Mouse (Mus musculus): ENCODE results near the gene Ermp1. TPM values are rescaled to one million over a fixed set of nuclear protein-coding genes. Genes with fewer than 3 reads are reported as not detected.

The Ermp1 gene
- polyA plus RNA-seq, 1 experiment from 2014 or later: 7.5 TPM

GRCm38 (mm10) chr19:29641055-29641454 lies 7.2 kb downstream of the Ermp1 start:
- Histone ChIP-seq H3K9ac (ENCODE audit: low read depth, low read length) (no peak overlapping the region), H3K4me1 (ENCODE audit: control insufficient read depth, insufficient read depth, low read length) (peaks cover 9% of the 10 kb centered on the region), H3K27me3 (replicated peaks; ENCODE audit: control insufficient read depth, insufficient read depth, low read length) (no peaks in the 10 kb centered on the region), H3K4me2 (ENCODE audit: low read depth, low read length) (peak overlapping the region; percentile 26), H3K27ac (ENCODE audit: low read length) (0 out of 2 replicates have a peak overlapping the region, but pooled peaks have one; percentile 3), H3K36me3 (ENCODE audit: control insufficient read depth, insufficient read depth, low read length) (peaks cover 4% of the 10 kb centered on the region; the same call in 1 of the 2 replicates), H3K9me3 (ENCODE audit: control insufficient read depth, low read length) (no peaks in the 10 kb centered on the region), H3K4me3 (ENCODE audit: low read length) (no peak overlapping the region)
- 25% methylated on average over 9 of the region's 9 CpGs for WGBS
- ATAC-seq: peak; percentile 87

GRCm38 (mm10) chr19:29612102-29612501 lies 36.1 kb downstream of the Ermp1 start:
- 84% methylated on average over 2 of the region's 2 CpGs for WGBS
- H3K36me3 ChIP-seq (ENCODE audit: control insufficient read depth, insufficient read depth, low read length): 0 out of 2 replicates have a peak, but pooled peaks cover 4% of the 10 kb centered on the region
- no peaks in the 10 kb centered on the region for H3K9me3 ChIP-seq (ENCODE audit: control insufficient read depth, low read length)
- H3K4me2 ChIP-seq (ENCODE audit: low read depth, low read length): no peak overlapping the region
- H3K4me1 ChIP-seq (ENCODE audit: control insufficient read depth, insufficient read depth, low read length): no peaks in the 10 kb centered on the region
- no peaks in the 10 kb centered on the region for H3K27me3 ChIP-seq (replicated peaks; ENCODE audit: control insufficient read depth, insufficient read depth, low read length)
- no peak overlapping the region for H3K27ac ChIP-seq (ENCODE audit: low read length)
- ATAC-seq: no peak
- no peak overlapping the region for H3K9ac ChIP-seq (ENCODE audit: low read depth, low read length)
- no peak overlapping the region for H3K4me3 ChIP-seq (ENCODE audit: low read length)

- no peaks in the 10 kb centered on the region for H3K27me3 ChIP-seq (replicated peaks; ENCODE audit: control insufficient read depth, insufficient read depth, low read length)
- 0 out of 2 replicates have a peak overlapping the region, but pooled peaks have one; percentile 17 for H3K27ac ChIP-seq (ENCODE audit: low read length)
- H3K4me1 ChIP-seq (ENCODE audit: control insufficient read depth, insufficient read depth, low read length): no peaks in the 10 kb centered on the region
- H3K4me2 ChIP-seq (ENCODE audit: low read depth, low read length): no peak overlapping the region
- H3K9ac ChIP-seq (ENCODE audit: low read depth, low read length): no peak overlapping the region
- 0 out of 2 replicates have a peak, but pooled peaks cover 4% of the 10 kb centered on the region for H3K36me3 ChIP-seq (ENCODE audit: control insufficient read depth, insufficient read depth, low read length)
- WGBS: 80% methylated on average over 10 of the region's 10 CpGs
- ATAC-seq: peak; percentile 91
- H3K9me3 ChIP-seq (ENCODE audit: control insufficient read depth, low read length): no peaks in the 10 kb centered on the region
- no peak overlapping the region for H3K4me3 ChIP-seq (ENCODE audit: low read length)
Observed at GRCm38 (mm10) chr19:29610907-29611306, 37.3 kb downstream of the Ermp1 start.

GRCm38 (mm10) chr19:29608212-29608611 lies 40.0 kb downstream of the Ermp1 start:
- Histone ChIP-seq H3K4me3 (ENCODE audit: low read length) (no peak overlapping the region), H3K9me3 (ENCODE audit: control insufficient read depth, low read length) (no peaks in the 10 kb centered on the region), H3K27ac (ENCODE audit: low read length) (no peak overlapping the region), H3K27me3 (replicated peaks; ENCODE audit: control insufficient read depth, insufficient read depth, low read length) (no peaks in the 10 kb centered on the region), H3K4me2 (ENCODE audit: low read depth, low read length) (no peak overlapping the region), H3K4me1 (ENCODE audit: control insufficient read depth, insufficient read depth, low read length) (no peaks in the 10 kb centered on the region), H3K9ac (ENCODE audit: low read depth, low read length) (no peak overlapping the region), H3K36me3 (ENCODE audit: control insufficient read depth, insufficient read depth, low read length) (0 out of 2 replicates have a peak, but pooled peaks cover 9% of the 10 kb centered on the region)
- no peak for ATAC-seq
- WGBS: 56% methylated on average over 4 of the region's 4 CpGs

GRCm38 (mm10) chr19:29607521-29607920 lies 40.7 kb downstream of the Ermp1 start:
- no peaks in the 10 kb centered on the region for H3K4me1 ChIP-seq (ENCODE audit: control insufficient read depth, insufficient read depth, low read length)
- no peak overlapping the region for H3K9ac ChIP-seq (ENCODE audit: low read depth, low read length)
- H3K9me3 ChIP-seq (ENCODE audit: control insufficient read depth, low read length): no peaks in the 10 kb centered on the region
- no peak overlapping the region for H3K4me2 ChIP-seq (ENCODE audit: low read depth, low read length)
- H3K27ac ChIP-seq (ENCODE audit: low read length): no peak overlapping the region
- 91% methylated on average over 4 of the region's 4 CpGs for WGBS
- ATAC-seq: no peak
- H3K4me3 ChIP-seq (ENCODE audit: low read length): no peak overlapping the region
- H3K36me3 ChIP-seq (ENCODE audit: control insufficient read depth, insufficient read depth, low read length): 0 out of 2 replicates have a peak, but pooled peaks cover 9% of the 10 kb centered on the region
- no peaks in the 10 kb centered on the region for H3K27me3 ChIP-seq (replicated peaks; ENCODE audit: control insufficient read depth, insufficient read depth, low read length)

GRCm38 (mm10) chr19:29604653-29605052 lies 43.6 kb downstream of the Ermp1 start:
- Histone ChIP-seq H3K4me2 (ENCODE audit: low read depth, low read length) (no peak overlapping the region), H3K36me3 (ENCODE audit: control insufficient read depth, insufficient read depth, low read length) (0 out of 2 replicates have a peak, but pooled peaks cover 7% of the 10 kb centered on the region), H3K27me3 (replicated peaks; ENCODE audit: control insufficient read depth, insufficient read depth, low read length) (no peaks in the 10 kb centered on the region), H3K27ac (ENCODE audit: low read length) (no peak overlapping the region), H3K9ac (ENCODE audit: low read depth, low read length) (no peak overlapping the region), H3K4me1 (ENCODE audit: control insufficient read depth, insufficient read depth, low read length) (no peaks in the 10 kb centered on the region), H3K4me3 (ENCODE audit: low read length) (no peak overlapping the region), H3K9me3 (ENCODE audit: control insufficient read depth, low read length) (no peaks in the 10 kb centered on the region)
- 92% methylated on average over 3 of the region's 3 CpGs for WGBS
- ATAC-seq: no peak

GRCm38 (mm10) chr19:29603548-29604353 lies 44.5 kb downstream of the Ermp1 start:
- Histone ChIP-seq H3K9ac (ENCODE audit: low read depth, low read length) (no peak overlapping the region), H3K4me3 (ENCODE audit: low read length) (no peak overlapping the region), H3K4me2 (ENCODE audit: low read depth, low read length) (no peak overlapping the region), H3K27me3 (replicated peaks; ENCODE audit: control insufficient read depth, insufficient read depth, low read length) (no peaks in the 10 kb centered on the region), H3K9me3 (ENCODE audit: control insufficient read depth, low read length) (no peaks in the 10 kb centered on the region), H3K4me1 (ENCODE audit: control insufficient read depth, insufficient read depth, low read length) (no peaks in the 10 kb centered on the region), H3K27ac (ENCODE audit: low read length) (no peak overlapping the region), H3K36me3 (ENCODE audit: control insufficient read depth, insufficient read depth, low read length) (peaks cover 9% of the 10 kb centered on the region; the same call in 1 of the 2 replicates)
- 83% methylated on average over 14 of the region's 14 CpGs for WGBS
- ATAC-seq: no peak

GRCm38 (mm10) chr19:29598981-29599380 lies 49.2 kb downstream of the Ermp1 start:
- Histone ChIP-seq H3K27ac (ENCODE audit: low read length) (no peak overlapping the region), H3K9me3 (ENCODE audit: control insufficient read depth, low read length) (no peaks in the 10 kb centered on the region), H3K27me3 (replicated peaks; ENCODE audit: control insufficient read depth, insufficient read depth, low read length) (no peaks in the 10 kb centered on the region), H3K9ac (ENCODE audit: low read depth, low read length) (no peak overlapping the region), H3K4me1 (ENCODE audit: control insufficient read depth, insufficient read depth, low read length) (no peaks in the 10 kb centered on the region), H3K36me3 (ENCODE audit: control insufficient read depth, insufficient read depth, low read length) (peaks cover 17% of the 10 kb centered on the region), H3K4me2 (ENCODE audit: low read depth, low read length) (no peak overlapping the region), H3K4me3 (ENCODE audit: low read length) (no peak overlapping the region)
- 0 out of 2 replicates have a peak, but pooled peaks have one; percentile 33 for ATAC-seq
- WGBS: 84% methylated on average over 5 of the region's 5 CpGs

GRCm38 (mm10) chr19:29596985-29597384 lies 51.2 kb downstream of the Ermp1 start:
- no peak overlapping the region for H3K4me3 ChIP-seq (ENCODE audit: low read length)
- H3K9ac ChIP-seq (ENCODE audit: low read depth, low read length): no peak overlapping the region
- no peak for ATAC-seq
- H3K27me3 ChIP-seq (replicated peaks; ENCODE audit: control insufficient read depth, insufficient read depth, low read length): no peaks in the 10 kb centered on the region
- no peaks in the 10 kb centered on the region for H3K4me1 ChIP-seq (ENCODE audit: control insufficient read depth, insufficient read depth, low read length)
- H3K27ac ChIP-seq (ENCODE audit: low read length): no peak overlapping the region
- no peaks in the 10 kb centered on the region for H3K9me3 ChIP-seq (ENCODE audit: control insufficient read depth, low read length)
- 95% methylated on average over 2 of the region's 2 CpGs for WGBS
- no peak overlapping the region for H3K4me2 ChIP-seq (ENCODE audit: low read depth, low read length)
- H3K36me3 ChIP-seq (ENCODE audit: control insufficient read depth, insufficient read depth, low read length): peaks cover 15% of the 10 kb centered on the region

Data from intestine, embryonic 16.5 days (tissue).